Mouse (Mus musculus): ENCODE results near the gene Pnpla7. TPM values are rescaled to one million over a fixed set of nuclear protein-coding genes. Genes with fewer than 3 reads are reported as not detected.
"Not testable (repeated sequence)": the region's sequence is repeated elsewhere in the genome, so short reads cannot be mapped to it uniquely, and the experiment has no call there.

Gene Pnpla7
- 6.5 and 7.0 TPM in 2 replicates for polyA plus RNA-seq (2016; fragmentation: Nextera tagmentation; extraction: Ambion mirVana)

DNA sequence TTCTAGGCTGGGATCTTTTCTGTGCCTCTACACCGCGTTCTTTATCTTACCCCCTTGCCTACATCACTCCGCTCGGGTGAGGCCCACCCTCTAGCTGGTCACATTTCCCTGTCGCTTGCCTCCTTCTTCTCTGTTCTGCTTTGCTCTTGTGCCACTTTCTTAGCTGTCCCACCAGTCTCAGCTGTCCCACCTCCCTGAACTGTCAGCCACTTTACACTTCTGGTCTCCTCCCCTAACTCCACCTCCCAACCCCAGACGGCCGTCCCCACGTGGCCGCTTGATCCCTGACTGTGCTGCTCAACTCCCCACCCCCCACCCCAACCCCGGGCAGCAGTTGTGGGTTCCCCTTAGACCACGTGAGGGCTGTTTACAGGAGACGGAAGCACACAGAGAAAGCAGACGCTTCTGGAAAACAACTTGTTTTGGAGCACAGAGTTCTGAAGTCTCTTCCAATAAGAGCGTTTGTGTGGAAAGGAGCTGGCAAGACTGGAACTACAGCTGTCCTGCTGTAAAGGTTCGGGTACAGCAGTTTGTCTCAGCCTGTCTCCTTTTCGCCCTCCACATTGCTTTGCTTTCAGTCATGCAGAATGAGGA is at the start of gene Pnpla7:
TSS of gene Pnpla7 (plus strand) at position 330 of the 594 bp plus-strand sequence.
- H3K4me3 ChIP-seq = peak within 1 kb of the TSS; percentile 80
- H3K36me3 ChIP-seq = peaks cover 25% of the 10 kb centered on the region
- ATAC-seq (ENCODE audit: insufficient number of reproducible peaks, insufficient read depth, low FRiP score, low TSS enrichment) = peak; percentile 32; the same call in 1 of the 2 replicates
- peak within 1 kb of the TSS; percentile 93 for H3K27ac ChIP-seq
- H3K4me2 ChIP-seq (replicated peaks) = peak within 1 kb of the TSS; percentile 94
- no peaks in the 10 kb centered on the region for H3K9me3 ChIP-seq
- no peaks in the 10 kb centered on the region for H3K27me3 ChIP-seq
- WGBS = 1% methylated on average over 16 of the region's 16 CpGs
- H3K9ac ChIP-seq = peak within 1 kb of the TSS; percentile 71
- peaks cover 17% of the 10 kb centered on the region; the same call in 1 of the 2 replicates for H3K4me1 ChIP-seq

DNA sequence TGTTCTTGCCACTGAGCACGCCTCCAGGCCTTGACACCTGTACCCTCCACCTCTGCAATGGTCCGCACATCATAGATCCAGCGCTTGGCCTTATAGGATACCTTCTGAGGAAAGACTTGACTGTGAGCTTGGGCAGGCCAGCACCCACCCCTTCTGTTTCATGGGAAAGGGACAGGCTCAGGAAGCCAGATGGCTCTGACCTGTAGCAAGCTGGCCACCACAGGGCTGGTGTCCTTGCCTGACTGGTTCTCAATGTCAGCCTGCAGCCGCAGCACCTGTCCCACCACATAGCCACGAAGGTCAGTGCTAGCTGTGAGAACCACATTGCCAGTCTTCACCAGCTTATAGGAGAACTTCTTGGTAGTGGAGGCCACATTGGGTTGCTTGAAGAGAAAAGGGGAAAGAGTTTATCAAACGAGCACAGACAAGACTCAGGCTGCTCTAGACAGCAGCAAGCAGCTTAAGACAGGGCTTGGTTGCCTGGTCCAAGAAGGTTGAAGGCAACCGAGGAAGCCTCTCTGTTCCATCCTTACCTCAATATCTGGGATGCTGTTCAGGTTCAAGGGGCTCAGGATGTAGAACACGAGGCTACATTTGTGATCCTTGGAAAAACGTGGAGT is 49.4 kb upstream of the Pnpla7 start:
- H3K9ac ChIP-seq = no peak overlapping the region
- no peaks in the 10 kb centered on the region for H3K9me3 ChIP-seq
- H3K27me3 ChIP-seq = no peaks in the 10 kb centered on the region
- H3K36me3 ChIP-seq = no peaks in the 10 kb centered on the region
- H3K27ac ChIP-seq = no peak overlapping the region
- no peaks in the 10 kb centered on the region for H3K4me1 ChIP-seq
- H3K4me3 ChIP-seq = no peak overlapping the region
- WGBS = 80% methylated on average over 9 of the region's 9 CpGs
- H3K4me2 ChIP-seq (replicated peaks) = no peak overlapping the region
- no peak for ATAC-seq (ENCODE audit: insufficient number of reproducible peaks, insufficient read depth, low FRiP score, low TSS enrichment)

DNA sequence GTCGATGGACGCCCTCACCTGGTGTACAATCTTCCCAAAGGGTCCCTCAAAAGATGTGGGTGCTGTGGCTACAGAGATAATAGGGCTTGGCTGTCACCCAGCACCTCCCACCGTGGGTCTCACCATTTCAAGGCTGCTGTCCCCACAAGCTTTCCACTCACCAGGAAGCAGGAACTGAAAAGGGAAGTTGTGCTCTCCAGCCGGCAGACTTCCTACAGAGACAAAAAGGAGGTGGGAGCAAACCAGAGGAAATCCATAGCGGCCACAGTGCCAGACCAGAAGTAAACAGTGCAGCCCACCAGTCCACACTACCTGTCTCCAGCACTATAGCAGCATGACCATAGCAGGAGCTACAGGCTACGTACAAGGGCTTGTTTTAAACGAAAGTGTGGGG is 48.9 kb upstream of the Pnpla7 start:
- Histone ChIP-seq H3K27ac (no peak overlapping the region), H3K9ac (no peak overlapping the region), H3K27me3 (no peaks in the 10 kb centered on the region), H3K36me3 (no peaks in the 10 kb centered on the region), H3K4me3 (no peak overlapping the region), H3K4me1 (no peaks in the 10 kb centered on the region), H3K4me2 (replicated peaks) (no peak overlapping the region), H3K9me3 (no peaks in the 10 kb centered on the region)
- 77% methylated on average over 7 of the region's 7 CpGs for WGBS
- no peak for ATAC-seq (ENCODE audit: insufficient number of reproducible peaks, insufficient read depth, low FRiP score, low TSS enrichment)

DNA sequence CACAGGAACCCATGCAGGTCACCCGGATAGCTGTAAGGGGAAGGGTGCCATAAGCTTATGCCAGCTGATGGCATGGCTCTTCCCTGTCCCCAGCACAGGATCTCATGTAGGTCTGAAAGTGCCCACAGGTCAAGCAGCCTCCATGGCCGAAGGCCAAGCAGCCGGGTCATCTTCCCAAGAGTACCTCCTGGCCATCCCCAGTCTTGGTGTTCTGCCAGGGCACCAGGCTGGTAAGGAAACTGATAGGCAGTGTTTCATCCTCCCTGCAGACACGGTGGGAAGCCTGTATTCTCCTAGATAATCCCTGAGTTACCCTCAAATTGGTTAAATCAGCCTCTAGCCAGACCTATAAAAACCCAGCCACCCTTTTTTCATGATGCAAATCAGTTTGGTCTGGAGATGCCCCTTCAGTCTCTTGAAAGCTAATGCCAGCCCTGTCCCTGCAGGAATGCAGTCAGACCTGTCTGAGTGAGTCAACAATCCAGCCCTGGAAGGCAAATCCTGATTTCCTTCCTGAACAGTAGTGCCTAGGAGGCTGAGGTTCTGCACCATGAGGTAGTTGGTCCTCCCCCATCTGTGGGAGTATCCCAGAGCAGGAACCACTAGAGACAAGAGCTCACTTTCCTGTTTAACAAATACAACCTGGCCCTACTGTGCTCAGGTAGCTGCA is 47.9 kb upstream of the Pnpla7 start:
- Histone ChIP-seq H3K4me1 (no peaks in the 10 kb centered on the region), H3K4me3 (no peak overlapping the region), H3K4me2 (replicated peaks) (no peak overlapping the region), H3K9me3 (no peaks in the 10 kb centered on the region), H3K36me3 (no peaks in the 10 kb centered on the region), H3K27ac (peak overlapping the region; percentile 50; the same call in 1 of the 2 replicates), H3K27me3 (no peaks in the 10 kb centered on the region), H3K9ac (no peak overlapping the region)
- 61% methylated on average over 4 of the region's 4 CpGs for WGBS
- peak; percentile 53; the same call in 1 of the 2 replicates for ATAC-seq (ENCODE audit: insufficient number of reproducible peaks, insufficient read depth, low FRiP score, low TSS enrichment)

DNA sequence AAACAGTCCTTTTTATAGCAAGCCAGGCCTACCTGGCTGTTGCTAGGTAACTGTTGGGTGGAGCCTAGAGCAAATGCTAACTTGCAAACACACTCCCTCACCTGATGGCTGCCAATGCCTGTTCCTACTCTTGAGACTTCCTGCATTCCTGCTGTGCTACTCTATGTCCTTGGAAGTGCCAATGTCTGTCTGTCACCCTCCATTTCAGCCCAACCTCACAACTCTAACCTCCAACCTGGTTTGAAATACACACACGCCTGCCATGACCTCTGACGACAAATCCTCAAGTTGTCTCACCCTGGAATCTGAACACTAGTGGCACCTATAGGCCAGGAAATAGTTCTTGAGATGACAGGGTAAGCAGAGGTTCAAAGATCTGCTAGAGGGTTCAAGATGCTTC is 46.7 kb upstream of the Pnpla7 start:
- no peak for ATAC-seq (ENCODE audit: insufficient number of reproducible peaks, insufficient read depth, low FRiP score, low TSS enrichment)
- 46% methylated on average over 2 of the region's 2 CpGs for WGBS

DNA sequence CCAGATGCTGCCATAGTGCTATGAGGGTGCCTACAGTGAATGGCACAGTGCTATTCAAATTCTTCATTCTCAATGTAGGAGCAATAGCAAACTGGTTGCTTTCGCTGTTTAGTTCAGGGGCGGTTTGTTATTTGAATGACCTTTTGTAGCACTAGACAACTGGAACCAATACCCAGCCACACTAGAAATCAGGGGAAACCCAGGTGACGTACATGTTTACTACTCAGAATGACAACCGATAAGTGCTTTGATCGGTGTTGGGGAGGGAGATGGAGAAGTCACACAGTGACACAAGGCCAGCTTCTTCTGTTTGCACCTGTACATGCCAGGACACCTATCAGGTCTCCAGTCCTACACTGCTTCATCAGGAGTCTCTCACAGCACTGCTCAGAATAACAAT is 46.2 kb upstream of the Pnpla7 start:
- WGBS = 91% methylated on average over 5 of the region's 5 CpGs
- H3K27me3 ChIP-seq = peaks cover 5% of the 10 kb centered on the region; the same call in 1 of the 2 replicates
- no peaks in the 10 kb centered on the region for H3K36me3 ChIP-seq
- no peak overlapping the region for H3K9ac ChIP-seq
- H3K9me3 ChIP-seq = no peaks in the 10 kb centered on the region
- H3K4me1 ChIP-seq = peaks cover 5% of the 10 kb centered on the region; the same call in 1 of the 2 replicates
- no peak for ATAC-seq (ENCODE audit: insufficient number of reproducible peaks, insufficient read depth, low FRiP score, low TSS enrichment)
- no peak overlapping the region for H3K4me3 ChIP-seq
- no peak overlapping the region for H3K4me2 ChIP-seq (replicated peaks)
- H3K27ac ChIP-seq = no peak overlapping the region

More for the DNA sequence above, 46.7 kb upstream of the Pnpla7 start:
- no peak overlapping the region for H3K27ac ChIP-seq
- peaks cover 2% of the 10 kb centered on the region; the same call in 1 of the 2 replicates for H3K27me3 ChIP-seq
- no peaks in the 10 kb centered on the region for H3K36me3 ChIP-seq
- H3K9me3 ChIP-seq = no peaks in the 10 kb centered on the region
- no peak overlapping the region for H3K4me2 ChIP-seq (replicated peaks)
- H3K4me3 ChIP-seq = no peak overlapping the region
- H3K9ac ChIP-seq = no peak overlapping the region
- H3K4me1 ChIP-seq = peaks cover under 1% of the 10 kb centered on the region; the same call in 1 of the 2 replicates

DNA sequence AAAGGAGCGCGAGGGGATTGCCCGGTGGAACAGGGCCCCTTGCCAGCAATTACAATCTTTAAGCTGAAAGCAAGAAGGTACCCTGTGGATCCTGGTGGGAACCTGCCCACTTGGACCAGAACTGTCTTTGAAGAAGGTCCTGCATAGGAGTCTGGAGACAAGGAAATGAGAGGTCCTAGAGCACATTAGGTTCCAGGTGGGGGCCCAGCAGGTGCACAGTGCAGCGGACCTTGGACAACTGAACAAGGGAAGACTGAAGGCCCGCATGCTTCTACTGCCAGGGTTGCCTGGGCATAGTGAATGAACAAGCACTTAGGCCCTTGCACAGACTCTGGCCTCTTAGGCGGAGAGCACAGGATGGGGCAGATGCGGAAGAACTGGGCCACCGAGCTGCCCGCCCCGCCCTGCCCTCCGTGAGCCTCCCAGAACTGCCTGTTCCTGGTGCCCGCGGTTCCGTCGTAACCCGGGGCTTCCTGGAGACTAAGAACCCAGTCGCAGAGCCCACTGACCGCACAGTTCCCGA is 41.3 kb upstream of the Pnpla7 start:
- 6% methylated on average over 19 of the region's 19 CpGs for WGBS
- peak overlapping the region; percentile 60 for H3K4me3 ChIP-seq
- peak overlapping the region; percentile 97 for H3K4me2 ChIP-seq (replicated peaks)
- ATAC-seq (ENCODE audit: insufficient number of reproducible peaks, insufficient read depth, low FRiP score, low TSS enrichment) = peak; percentile 58
- 0 out of 2 replicates have a peak overlapping the region, but pooled peaks have one; percentile 31 for H3K27ac ChIP-seq
- H3K9ac ChIP-seq = peak overlapping the region; percentile 66
- peaks cover 5% of the 10 kb centered on the region; the same call in 1 of the 2 replicates for H3K4me1 ChIP-seq
- H3K9me3 ChIP-seq = no peaks in the 10 kb centered on the region
- peaks cover 11% of the 10 kb centered on the region; the same call in 1 of the 2 replicates for H3K27me3 ChIP-seq
- H3K36me3 ChIP-seq = no peaks in the 10 kb centered on the region

DNA sequence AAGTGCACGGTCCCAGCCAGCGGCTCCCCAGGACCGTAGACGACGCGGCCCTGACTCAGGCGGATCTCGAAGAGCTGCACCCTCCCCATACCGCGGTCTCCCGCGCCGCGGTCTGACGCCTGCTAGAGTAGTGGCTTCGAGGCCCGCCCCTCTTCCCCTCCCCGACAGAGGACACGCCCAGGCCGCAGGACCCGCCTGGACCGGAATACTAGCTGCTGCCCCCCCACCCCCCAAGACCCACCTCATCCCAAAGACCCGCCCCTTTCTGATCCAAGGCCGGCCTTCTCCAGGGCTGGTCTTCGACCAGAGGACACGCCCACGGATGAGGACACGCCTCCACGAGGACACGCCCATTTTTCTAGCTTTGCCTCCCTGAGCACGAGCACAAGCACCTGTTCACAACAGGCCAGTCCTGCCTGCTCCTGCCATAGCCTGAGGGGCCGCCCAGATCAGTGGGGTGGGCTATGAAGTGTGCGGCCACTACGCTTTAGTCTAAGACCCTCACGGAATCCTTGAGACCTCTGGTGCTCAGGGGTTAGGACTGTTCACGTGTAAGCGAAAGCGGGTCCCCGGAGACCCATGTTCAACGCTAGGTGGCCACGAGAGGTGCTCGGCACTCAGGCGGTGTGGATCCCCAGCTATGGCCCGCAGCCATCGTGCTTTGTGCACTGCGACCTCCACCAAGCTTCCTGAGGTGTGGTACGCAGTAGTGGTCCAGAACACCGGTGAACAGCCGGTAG is 40.6 kb upstream of the Pnpla7 start, which contains the start of gene Arrdc1:
TSS of gene Arrdc1 (minus strand) at position 196 of the 740 bp plus-strand sequence.
- Histone ChIP-seq H3K36me3 (no peaks in the 10 kb centered on the region), H3K9me3 (no peaks in the 10 kb centered on the region), H3K4me1 (peaks cover 5% of the 10 kb centered on the region; the same call in 1 of the 2 replicates), H3K27me3 (peaks cover 11% of the 10 kb centered on the region; the same call in 1 of the 2 replicates), H3K4me3 (peak within 1 kb of the TSS; percentile 60), H3K4me2 (replicated peaks) (peak within 1 kb of the TSS; percentile 97), H3K9ac (peak within 1 kb of the TSS; percentile 66), H3K27ac (0 out of 2 replicates have a peak within 1 kb of the TSS, but pooled peaks have one; percentile 31)
- WGBS = 1% methylated on average over 48 of the region's 49 CpGs
- ATAC-seq (ENCODE audit: insufficient number of reproducible peaks, insufficient read depth, low FRiP score, low TSS enrichment) = peak; percentile 94

DNA sequence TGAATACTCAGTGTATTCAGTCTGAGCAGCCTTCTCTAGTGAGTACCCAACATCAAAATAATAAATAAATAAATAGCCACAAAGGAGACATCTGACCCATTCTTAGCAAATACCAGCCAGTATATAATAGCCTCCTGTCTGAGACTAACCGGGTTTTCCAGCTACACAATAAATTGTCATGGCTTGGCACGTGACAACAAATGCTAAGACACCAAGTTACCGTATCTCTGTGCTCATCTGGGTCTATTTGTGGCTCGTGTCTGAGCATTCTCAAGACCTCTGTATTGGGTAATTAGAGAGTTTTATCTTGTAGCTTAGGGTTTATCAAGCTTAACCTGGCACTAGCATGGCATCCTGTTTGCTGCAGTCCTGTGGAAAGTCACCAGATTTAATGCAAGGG is 33.7 kb upstream of the Pnpla7 start:
- Histone ChIP-seq H3K36me3 (no peaks in the 10 kb centered on the region), H3K9ac (no peak overlapping the region), H3K27me3 (no peaks in the 10 kb centered on the region), H3K4me1 (no peaks in the 10 kb centered on the region), H3K27ac (no peak overlapping the region), H3K4me3 (no peak overlapping the region), H3K9me3 (no peaks in the 10 kb centered on the region), H3K4me2 (replicated peaks) (no peak overlapping the region)
- WGBS = 79% methylated on average over 4 of the region's 4 CpGs
- ATAC-seq (ENCODE audit: insufficient number of reproducible peaks, insufficient read depth, low FRiP score, low TSS enrichment) = no peak

DNA sequence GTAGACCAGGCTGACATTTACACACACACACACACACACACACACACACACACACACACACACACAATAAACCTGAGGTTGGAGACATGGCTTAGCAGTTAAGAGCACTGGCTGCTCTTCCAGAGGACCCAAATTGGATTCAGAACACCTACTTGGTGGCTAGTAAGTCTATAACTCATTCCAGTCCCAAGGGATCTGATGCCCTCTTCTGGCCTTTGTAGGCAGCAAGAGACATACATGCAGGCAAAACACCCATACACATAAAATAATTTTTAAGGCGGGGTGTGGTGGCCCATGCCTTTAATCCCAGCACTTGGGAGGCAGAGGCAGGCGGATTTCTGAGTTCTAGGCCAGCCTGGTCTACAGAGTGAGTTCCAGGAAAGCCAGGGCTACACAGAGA is 31.5 kb upstream of the Pnpla7 start:
- not testable (repeated sequence) for H3K4me2 ChIP-seq (replicated peaks); H3K9ac ChIP-seq; H3K4me1 ChIP-seq; H3K36me3 ChIP-seq; H3K27me3 ChIP-seq; H3K27ac ChIP-seq; ATAC-seq (ENCODE audit: insufficient number of reproducible peaks, insufficient read depth, low FRiP score, low TSS enrichment); H3K9me3 ChIP-seq; H3K4me3 ChIP-seq
- WGBS = 48% methylated on average over 2 of the region's 2 CpGs
